Mouse (Mus musculus): ENCODE results near the gene Pitpna. TPM values are rescaled to one million over a fixed set of nuclear protein-coding genes. Genes with fewer than 3 reads are reported as not detected.

The Pitpna gene
- polyA plus RNA-seq, 1 experiment from 2014 or later = 116 TPM

DNA sequence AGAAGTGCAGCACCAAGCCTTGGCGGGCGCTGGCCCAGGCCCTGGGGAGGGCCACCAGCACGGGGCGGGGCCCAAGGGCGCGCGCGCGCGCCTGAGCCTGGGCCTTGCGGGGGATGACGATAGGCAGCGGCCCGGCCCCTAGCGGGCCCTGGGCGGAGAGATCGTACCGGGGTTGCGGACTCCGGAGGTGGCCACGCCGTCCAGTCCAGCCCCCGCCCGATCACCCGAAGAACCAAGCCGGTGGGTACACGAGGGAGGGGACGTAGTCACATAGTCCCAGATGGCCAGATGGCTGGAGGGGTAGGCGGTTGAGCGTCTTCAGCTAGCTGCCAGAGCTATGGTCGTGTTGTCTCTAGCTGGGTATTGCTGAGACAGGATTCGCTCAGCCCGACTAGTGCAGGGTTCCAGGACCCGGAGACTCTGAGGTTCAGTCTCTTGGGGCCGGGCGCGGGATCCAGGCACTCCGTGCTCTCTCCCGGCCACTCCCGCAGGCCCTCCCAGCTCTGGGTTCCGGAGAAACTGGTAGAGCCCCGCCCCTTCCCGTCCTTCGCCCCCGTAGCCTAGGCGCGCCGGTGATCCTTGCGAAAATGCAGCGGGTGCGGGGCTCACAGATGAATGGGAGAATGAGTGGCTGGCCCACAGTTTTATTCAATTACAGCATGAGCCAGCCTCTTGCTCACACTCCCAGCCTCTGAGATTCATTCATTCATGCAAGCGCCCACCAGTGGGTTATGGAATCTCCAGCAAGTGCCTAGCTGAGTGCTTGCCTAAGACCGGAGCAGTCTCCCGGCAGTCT, 63.7 kb downstream of the Pitpna start:
- Histone ChIP-seq H3K4me2 (replicated peaks) (peak overlapping the region; percentile 91), H3K27me3 (peaks cover 34% of the 10 kb centered on the region), H3K9me3 (replicated peaks) (no peaks in the 10 kb centered on the region), H3K27ac (peak overlapping the region; percentile 60), H3K36me3 (no peaks in the 10 kb centered on the region), H3K4me3 (peak overlapping the region; percentile 57), H3K9ac (peak overlapping the region; percentile 75), H3K4me1 (peaks cover 40% of the 10 kb centered on the region)
- peak; percentile 63 for ATAC-seq (ENCODE audit: low FRiP score)
- WGBS = under 1% methylated on average over 53 of the region's 54 CpGs

DNA sequence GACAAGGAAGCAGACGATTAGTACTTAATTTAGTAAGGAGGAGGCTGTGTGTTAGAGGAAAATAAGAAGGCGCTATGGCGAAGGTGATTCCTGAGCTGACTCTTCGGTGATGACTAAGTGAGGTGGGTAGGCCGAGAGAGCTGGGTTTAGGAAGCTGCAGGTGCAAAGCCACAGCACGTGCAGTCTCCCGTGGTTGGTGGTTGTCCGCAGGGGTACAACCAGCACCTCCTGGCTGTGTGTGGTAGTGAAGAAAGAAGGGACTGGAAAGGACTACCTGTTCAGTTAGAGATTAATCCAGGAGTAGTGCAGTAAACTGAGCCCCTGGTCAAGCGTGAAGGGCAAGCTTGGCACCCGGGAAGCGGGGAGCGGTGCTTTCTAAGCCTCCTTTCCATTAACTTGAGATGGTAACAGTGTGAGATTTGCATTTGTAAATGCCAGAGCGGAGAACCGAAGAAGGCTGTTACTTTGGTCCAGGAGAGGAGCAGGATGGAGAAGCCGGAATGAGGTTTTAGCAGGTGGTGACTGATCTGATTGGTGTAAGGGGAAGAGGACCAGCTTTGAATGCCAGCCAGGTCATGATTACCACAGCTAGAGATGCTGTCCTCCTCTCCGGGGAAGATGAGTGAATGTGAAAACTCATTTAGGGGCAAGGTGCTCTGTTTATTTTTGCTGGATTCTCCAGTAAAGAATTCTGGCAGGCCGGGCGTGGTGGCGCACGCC, 64.5 kb downstream of the Pitpna start:
- Histone ChIP-seq H3K4me1 (peaks cover 41% of the 10 kb centered on the region), H3K27ac (no peak overlapping the region), H3K27me3 (peaks cover 42% of the 10 kb centered on the region), H3K4me3 (peak overlapping the region; percentile 57), H3K9me3 (replicated peaks) (no peaks in the 10 kb centered on the region), H3K36me3 (no peaks in the 10 kb centered on the region), H3K4me2 (replicated peaks) (peak overlapping the region; percentile 91), H3K9ac (peak overlapping the region; percentile 75)
- 22% methylated on average over 20 of the region's 20 CpGs for WGBS
- no peak for ATAC-seq (ENCODE audit: low FRiP score)

DNA sequence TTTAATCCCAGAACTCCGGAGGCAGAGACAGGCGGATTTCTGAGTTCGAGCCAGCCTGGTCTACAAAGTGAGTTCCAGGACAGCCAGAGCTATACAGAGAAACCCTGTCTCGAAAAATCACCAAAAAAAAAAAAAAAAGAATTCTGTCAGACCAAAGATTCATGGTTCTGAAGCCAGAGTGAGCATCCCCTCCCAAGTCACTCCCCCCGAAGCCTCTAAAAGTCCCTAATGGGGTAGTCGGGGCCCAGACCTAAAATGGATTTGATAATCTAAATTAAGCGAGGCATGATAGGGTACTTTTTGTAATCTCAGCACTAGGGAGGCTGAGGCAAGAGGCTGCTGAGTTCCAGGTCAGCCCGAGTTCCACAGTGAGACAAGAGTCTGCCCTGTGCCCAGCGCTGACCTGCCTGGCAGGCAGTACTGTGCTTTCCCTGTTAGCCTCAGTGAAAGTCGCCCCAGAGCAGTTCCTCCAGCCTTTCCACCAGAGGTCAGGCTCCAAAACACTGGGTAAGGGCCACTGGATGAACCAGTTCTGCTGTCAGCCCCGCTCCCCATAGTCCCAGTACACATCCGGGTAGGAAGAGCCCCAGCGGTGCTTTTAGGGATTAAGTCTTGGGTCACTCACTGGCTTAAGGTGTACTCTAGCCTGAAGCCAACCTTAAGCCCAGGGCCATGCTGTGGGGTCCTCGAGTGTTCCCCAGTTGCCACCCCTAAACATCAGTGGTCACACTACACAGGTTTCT, 65.2 kb downstream of the Pitpna start:
- Histone ChIP-seq H3K9me3 (replicated peaks) (no peaks in the 10 kb centered on the region), H3K27me3 (peaks cover 43% of the 10 kb centered on the region), H3K4me1 (peaks cover 41% of the 10 kb centered on the region), H3K27ac (no peak overlapping the region), H3K36me3 (no peaks in the 10 kb centered on the region), H3K4me2 (replicated peaks) (peak overlapping the region; percentile 85), H3K4me3 (peak overlapping the region; percentile 49), H3K9ac (no peak overlapping the region)
- WGBS = 25% methylated on average over 14 of the region's 14 CpGs
- ATAC-seq (ENCODE audit: low FRiP score) = no peak

DNA sequence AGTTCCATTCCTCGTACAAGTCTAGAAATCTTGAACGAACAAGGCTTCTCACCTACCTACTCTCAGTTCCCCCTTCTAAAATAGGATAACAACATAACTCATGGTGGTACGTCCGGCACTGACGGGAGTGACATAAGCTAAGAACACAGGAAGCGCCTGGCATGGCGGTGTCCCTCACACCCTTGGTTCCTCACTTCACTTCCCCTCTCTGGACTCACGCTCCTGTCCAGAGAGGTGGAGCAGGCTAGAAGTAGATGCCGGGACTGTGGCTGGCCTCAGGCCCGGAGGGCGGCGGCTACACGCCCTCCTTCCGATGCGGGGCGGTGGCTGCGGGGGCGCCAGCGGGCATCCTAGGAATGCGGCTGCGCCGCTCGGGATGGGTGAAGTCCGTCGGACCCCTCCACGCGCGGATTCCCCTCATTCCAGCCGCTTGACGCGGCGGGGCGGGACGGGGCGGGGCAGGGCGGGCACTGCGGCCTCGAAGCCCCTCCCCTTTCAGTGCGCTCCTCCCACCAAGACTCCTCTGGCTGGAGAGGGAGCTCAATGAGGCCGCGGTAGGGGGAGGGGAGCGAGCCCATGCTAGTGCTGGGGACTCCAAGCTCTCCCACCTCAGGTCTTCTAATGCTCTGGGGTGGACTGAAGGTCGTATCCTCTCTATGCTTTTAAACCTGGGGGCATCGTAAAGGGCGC, 66.0 kb downstream of the Pitpna start:
- peaks cover 43% of the 10 kb centered on the region for H3K27me3 ChIP-seq
- H3K9ac ChIP-seq = peak overlapping the region; percentile 62
- H3K36me3 ChIP-seq = no peaks in the 10 kb centered on the region
- H3K9me3 ChIP-seq (replicated peaks) = no peaks in the 10 kb centered on the region
- H3K4me2 ChIP-seq (replicated peaks) = peak overlapping the region; percentile 85
- H3K4me3 ChIP-seq = peak overlapping the region; percentile 49
- H3K27ac ChIP-seq = no peak overlapping the region
- peaks cover 41% of the 10 kb centered on the region for H3K4me1 ChIP-seq
- WGBS = 2% methylated on average over 36 of the region's 45 CpGs
- ATAC-seq (ENCODE audit: low FRiP score) = peak; percentile 48; the same call in 1 of the 2 replicates

DNA sequence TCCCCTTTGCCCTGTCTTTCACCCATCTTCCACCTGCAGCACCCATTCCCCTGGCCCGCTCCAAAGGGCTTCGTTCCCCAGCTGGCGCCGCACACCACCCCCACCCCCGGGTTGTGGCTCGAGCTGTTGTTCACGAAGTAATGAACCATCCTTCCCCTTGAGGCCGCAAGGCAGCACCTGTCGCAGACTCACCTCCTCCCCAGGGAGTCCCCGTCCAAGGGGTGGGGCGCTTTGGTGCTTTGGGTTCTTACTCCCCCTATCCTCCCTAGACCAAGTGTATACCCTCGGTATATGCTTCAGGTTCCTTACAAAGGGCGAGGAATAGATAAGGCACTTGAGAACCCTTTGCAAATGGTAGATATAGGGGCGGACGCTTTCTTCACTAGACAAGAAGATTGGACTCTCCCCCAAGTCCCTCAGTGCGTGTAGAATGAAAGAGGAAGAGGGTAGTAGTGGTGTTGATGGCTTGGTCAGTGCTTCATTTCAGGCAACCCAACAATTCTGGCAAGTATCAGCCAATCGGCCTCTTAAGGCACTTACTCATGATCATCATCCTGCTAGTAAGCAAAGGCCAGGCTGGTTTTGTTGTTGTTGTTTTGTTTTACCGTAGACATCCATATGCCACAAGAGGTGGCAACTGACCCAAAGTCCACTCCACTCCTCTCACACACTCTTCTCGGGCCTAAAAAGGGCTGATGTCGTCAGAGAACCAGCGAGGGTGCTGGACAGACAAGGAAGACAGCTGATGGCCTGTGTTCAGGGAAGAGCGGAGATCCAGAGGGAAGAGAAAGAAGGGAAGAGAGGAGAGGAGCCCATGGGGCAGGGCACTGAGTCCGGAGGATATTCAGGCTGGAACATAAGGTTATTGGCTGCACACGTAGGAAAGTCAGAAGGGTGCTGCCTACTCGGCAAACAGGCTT, 66.8 kb downstream of the Pitpna start:
- H3K36me3 ChIP-seq = no peaks in the 10 kb centered on the region
- peak overlapping the region; percentile 85 for H3K4me2 ChIP-seq (replicated peaks)
- peaks cover 43% of the 10 kb centered on the region for H3K27me3 ChIP-seq
- 41% methylated on average over 25 of the region's 25 CpGs for WGBS
- H3K4me1 ChIP-seq = peaks cover 41% of the 10 kb centered on the region
- no peaks in the 10 kb centered on the region for H3K9me3 ChIP-seq (replicated peaks)
- H3K9ac ChIP-seq = peak overlapping the region; percentile 62; the same call in 1 of the 2 replicates
- H3K4me3 ChIP-seq = peak overlapping the region; percentile 49
- no peak overlapping the region for H3K27ac ChIP-seq
- ATAC-seq (ENCODE audit: low FRiP score) = no peak

DNA sequence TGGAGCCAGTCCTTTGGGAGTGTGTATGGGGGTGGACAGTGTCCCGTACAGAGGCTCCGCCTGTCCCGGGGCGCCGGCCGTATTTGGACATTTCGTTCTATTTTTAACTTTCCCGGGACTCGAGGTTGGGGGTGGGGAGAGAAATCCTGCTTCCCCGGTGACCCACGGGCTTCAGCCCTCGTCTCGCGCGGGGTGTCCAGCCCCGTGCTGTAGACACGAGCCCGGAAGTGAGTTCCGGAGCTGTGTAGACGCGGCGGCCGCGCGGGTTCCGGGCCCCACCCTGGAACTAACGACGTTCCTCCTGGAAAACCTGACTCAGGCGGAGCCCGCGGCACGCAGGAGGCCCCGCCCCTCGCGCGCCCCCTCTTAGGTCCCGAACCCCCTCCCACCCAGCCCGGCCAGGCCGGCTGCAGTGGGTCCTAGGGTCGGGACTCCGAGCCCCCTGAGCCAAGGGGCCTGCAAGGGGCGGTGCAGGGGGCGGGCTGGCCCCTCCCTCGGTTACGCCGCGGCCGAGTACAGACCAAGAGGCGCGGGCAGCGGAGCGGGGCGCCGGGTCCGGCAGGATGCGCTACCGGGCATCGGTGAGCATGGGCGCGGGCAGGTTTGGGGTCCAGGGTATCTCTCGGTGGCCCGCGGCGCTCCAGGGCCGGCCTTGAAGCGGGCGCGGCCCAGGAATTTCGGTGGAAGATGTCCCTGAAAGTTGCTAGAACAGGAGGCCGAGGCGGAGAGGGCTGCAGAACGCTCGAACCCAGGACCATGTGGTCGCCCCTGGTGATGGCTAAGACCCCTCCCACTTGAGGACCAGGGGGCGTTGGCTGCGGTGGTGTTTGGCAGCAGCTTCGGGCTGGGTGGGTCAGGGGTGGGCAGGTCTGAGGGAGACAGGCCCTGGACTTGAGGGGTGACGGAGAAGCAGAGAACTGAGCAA, 68.0 kb downstream of the Pitpna start:
- H3K9me3 ChIP-seq (replicated peaks) = no peaks in the 10 kb centered on the region
- H3K4me2 ChIP-seq (replicated peaks) = peak overlapping the region; percentile 99
- peak overlapping the region; percentile 67 for H3K9ac ChIP-seq
- WGBS = 1% methylated on average over 77 of the region's 78 CpGs
- peak overlapping the region; percentile 65 for H3K4me3 ChIP-seq
- 0 out of 2 replicates have a peak, but pooled peaks have one; percentile 29 for ATAC-seq (ENCODE audit: low FRiP score)
- H3K27ac ChIP-seq = no peak overlapping the region
- H3K4me1 ChIP-seq = peaks cover 40% of the 10 kb centered on the region
- H3K27me3 ChIP-seq = peaks cover 43% of the 10 kb centered on the region
- peaks cover 3% of the 10 kb centered on the region; the same call in 1 of the 2 replicates for H3K36me3 ChIP-seq

DNA sequence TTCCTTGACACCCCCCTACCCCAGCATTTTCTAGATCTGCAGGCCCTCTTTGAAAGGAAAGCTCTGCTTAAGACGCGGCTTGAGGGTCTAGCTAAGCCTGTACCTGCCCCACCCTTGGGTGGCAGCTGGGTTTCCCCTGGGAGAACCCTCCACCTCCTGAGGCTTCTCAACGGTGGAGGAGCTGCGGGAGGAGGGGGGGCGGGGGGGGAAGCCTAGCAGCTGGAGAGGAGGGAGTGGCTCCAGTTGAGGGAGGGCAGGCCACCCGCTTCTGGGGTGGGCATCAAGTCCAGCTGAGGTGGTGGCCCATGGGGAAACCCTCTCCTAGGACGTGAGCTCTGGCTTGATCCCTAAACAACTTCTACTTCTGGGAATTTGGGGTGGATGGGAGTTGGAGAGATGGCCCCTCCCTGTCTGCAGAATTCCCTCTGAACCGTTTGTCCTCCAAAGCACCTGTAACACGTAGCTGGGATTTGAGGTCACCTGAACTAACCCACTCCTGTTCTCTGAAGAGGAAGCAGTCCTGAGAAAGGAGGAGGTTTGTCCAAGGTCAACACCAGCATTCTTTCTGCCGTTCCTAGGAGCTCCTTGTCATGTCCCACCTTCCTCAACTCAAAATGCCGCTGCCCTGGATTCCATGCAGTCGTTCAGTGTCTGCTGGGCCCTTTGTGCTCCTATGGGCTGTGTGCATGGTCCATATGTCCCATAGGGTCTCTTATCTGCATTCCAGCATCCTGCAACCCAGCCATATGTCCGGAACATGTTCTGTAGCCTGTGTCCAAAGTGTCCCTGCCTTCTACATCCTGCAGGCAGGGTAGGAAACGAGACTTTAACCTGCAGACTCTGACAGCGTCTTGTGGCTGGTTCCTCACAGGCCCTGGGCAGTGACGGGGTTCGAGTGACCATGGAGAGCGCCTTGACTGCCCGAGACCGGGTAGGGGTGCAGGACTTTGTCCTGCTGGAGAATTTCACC, 69.0 kb downstream of the Pitpna start:
- Histone ChIP-seq H3K4me1 (peaks cover 32% of the 10 kb centered on the region), H3K9ac (no peak overlapping the region), H3K27ac (no peak overlapping the region), H3K4me2 (replicated peaks) (peak overlapping the region; percentile 99), H3K9me3 (replicated peaks) (no peaks in the 10 kb centered on the region), H3K4me3 (peak overlapping the region; percentile 65), H3K36me3 (peaks cover 12% of the 10 kb centered on the region), H3K27me3 (peaks cover 43% of the 10 kb centered on the region)
- WGBS = 61% methylated on average over 19 of the region's 20 CpGs
- no peak for ATAC-seq (ENCODE audit: low FRiP score)

DNA sequence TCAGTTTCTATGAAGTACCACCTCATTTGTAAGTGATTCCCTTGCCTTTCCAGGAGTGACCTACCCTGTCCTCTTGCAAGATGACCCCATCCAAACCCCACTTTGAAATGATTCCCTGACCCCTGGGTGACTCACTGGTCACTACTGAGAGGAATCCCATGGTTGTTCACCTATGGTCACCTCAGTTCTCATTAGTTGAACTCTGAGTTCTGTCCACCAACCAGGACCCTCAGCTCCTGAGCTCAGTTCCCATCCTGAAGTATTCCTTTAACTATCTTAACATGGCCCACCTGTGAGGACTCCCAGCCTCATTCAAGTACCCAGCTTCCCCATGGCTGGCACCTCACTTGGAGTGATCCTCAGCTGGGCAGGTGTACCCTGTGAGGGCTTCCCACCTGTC, 69.9 kb downstream of the Pitpna start:
- Histone ChIP-seq H3K27me3 (peaks cover 36% of the 10 kb centered on the region), H3K9me3 (replicated peaks) (no peaks in the 10 kb centered on the region), H3K4me3 (no peak overlapping the region), H3K27ac (no peak overlapping the region), H3K4me1 (peaks cover 24% of the 10 kb centered on the region), H3K4me2 (replicated peaks) (no peak overlapping the region), H3K36me3 (peaks cover 12% of the 10 kb centered on the region), H3K9ac (no peak overlapping the region)
- no peak for ATAC-seq (ENCODE audit: low FRiP score)

DNA sequence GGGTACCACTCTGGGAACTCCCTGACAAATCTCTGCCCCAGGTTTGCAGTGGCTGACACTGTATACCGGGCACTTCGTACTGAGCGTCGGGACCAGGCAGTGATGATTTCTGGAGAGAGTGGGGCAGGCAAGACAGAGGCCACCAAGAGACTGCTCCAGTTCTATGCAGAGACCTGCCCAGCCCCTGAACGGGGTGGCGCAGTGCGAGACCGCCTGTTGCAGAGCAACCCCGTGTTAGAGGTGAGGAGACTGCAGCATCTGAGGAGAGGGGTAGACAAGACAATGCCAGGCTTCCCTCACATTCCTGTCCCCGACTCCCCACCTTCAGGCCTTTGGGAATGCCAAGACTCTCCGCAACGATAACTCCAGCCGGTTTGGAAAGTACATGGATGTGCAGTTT, 70.4 kb downstream of the Pitpna start:
- Histone ChIP-seq H3K27ac (no peak overlapping the region), H3K36me3 (peaks cover 12% of the 10 kb centered on the region), H3K9me3 (replicated peaks) (no peaks in the 10 kb centered on the region), H3K4me2 (replicated peaks) (no peak overlapping the region), H3K9ac (no peak overlapping the region), H3K27me3 (peaks cover 31% of the 10 kb centered on the region), H3K4me3 (no peak overlapping the region), H3K4me1 (peaks cover 24% of the 10 kb centered on the region)
- 91% methylated on average over 13 of the region's 13 CpGs for WGBS
- ATAC-seq (ENCODE audit: low FRiP score) = no peak

Measured in hindbrain, embryonic 12.5 days (tissue).